Mouse (Mus musculus) forebrain, embryonic 14.5 days (tissue): Measurements from ENCODE around the gene Ugt1a6b. TPM values are rescaled to one million over a fixed set of nuclear protein-coding genes. Genes with fewer than 3 reads are reported as not detected.

Source experiments
- ATAC-seq: fragments of 200-750 bp; cut with Nextera tagmentation; 2 replicates; pipeline ENCODE4 v1.8.0; 2017; ENCODE audit warnings: mild to moderate bottlenecking, moderate library complexity
- DNase-seq: peaks from one replicate; pipeline ENCODE4 v3.0.0-alpha.2; 2015; ENCODE audit warnings: low spot score
- H3K27ac ChIP-seq: fragments of 300-500 bp; sonication (generic); 2 replicates; pipeline ENCODE4 v1.5.1; 2014; ENCODE audit warnings: low read depth, mild to moderate bottlenecking, control low read depth, low read length, moderate library complexity
- H3K27me3 ChIP-seq: fragments of 300-500 bp; sonication (generic); replicated peaks from 2 replicates; pipeline ENCODE4 v1.6.1; 2014; ENCODE audit warnings: low read length, control low read depth, mixed read lengths; ENCODE audit not compliant: control insufficient read depth, insufficient read depth
- H3K36me3 ChIP-seq: fragments of 300-500 bp; sonication (generic); 2 replicates; pipeline ENCODE4 v1.6.1; 2014; ENCODE audit warnings: low read length, control low read depth; ENCODE audit not compliant: control insufficient read depth, insufficient read depth
- H3K4me1 ChIP-seq: fragments of 300-500 bp; sonication (generic); 2 replicates; pipeline ENCODE4 v1.6.1; 2014; ENCODE audit warnings: antibody characterized with exemption, low read length, control low read depth; ENCODE audit not compliant: control insufficient read depth, insufficient read depth
- H3K4me2 ChIP-seq: fragments of 300-500 bp; sonication (generic); 2 replicates; pipeline ENCODE4 v1.6.1; 2014; ENCODE audit warnings: mild to moderate bottlenecking, control low read depth, low read length
- H3K4me3 ChIP-seq: fragments of 300-500 bp; sonication (generic); 2 replicates; pipeline ENCODE4 v1.5.1; 2014; ENCODE audit warnings: low read depth, low read length, control low read depth
- H3K9ac ChIP-seq: fragments of 300-500 bp; sonication (generic); 2 replicates; pipeline ENCODE4 v1.6.1; 2014; ENCODE audit warnings: mild to moderate bottlenecking, low read length, control low read depth, moderate library complexity
- H3K9me3 ChIP-seq: fragments of 300-500 bp; sonication (generic); replicated peaks from 2 replicates; pipeline ENCODE4 v1.6.1; 2016; ENCODE audit warnings: low read length, control low read depth, mixed read lengths; ENCODE audit not compliant: control insufficient read depth
- WGBS: fragments of 180-500 bp; shearing (Covaris S2); extraction: QIAGEN DNeasy Blood & Tissue Kit; methylation state at CpG from one replicate; pipeline ENCODE4 v1.1.7; 2014; 5-methylcytosine and 5-hydroxymethylcytosine counted together
- polyA plus RNA-seq: library from polyadenylated mRNA; unstranded; fragments of >200 nt; fragmentation: Nextera tagmentation; extraction: Ambion mirVana; gene quantifications from 2 replicates; pipeline ENCODE4 v1.2.1, GENCODE M21; 2014

Gene Ugt1a6b
- polyA plus RNA-seq, 1 experiment from 2014 or later = 2.0 TPM

- H3K4me3 ChIP-seq = no peak overlapping the region
- 66% methylated on average over 4 of the region's 4 CpGs for WGBS
- H3K4me1 ChIP-seq = no peaks in the 10 kb centered on the region
- H3K9me3 ChIP-seq = peaks cover 96% of the 10 kb centered on the region
- H3K27ac ChIP-seq = no peak overlapping the region
- no peak overlapping the region for H3K4me2 ChIP-seq
- no peaks in the 10 kb centered on the region for H3K27me3 ChIP-seq
- H3K9ac ChIP-seq = no peak overlapping the region
- no peaks in the 10 kb centered on the region for H3K36me3 ChIP-seq
- ATAC-seq (no peak), DNase-seq (no peak)
These were observed 131.2 kb downstream of the Ugt1a6b start for GRCm38 (mm10) chr1:88234248-88234610.

GRCm38 (mm10) chr1:88234646-88235045 lies 131.6 kb downstream of the Ugt1a6b start:
- H3K27me3 ChIP-seq = no peaks in the 10 kb centered on the region
- WGBS = 43% methylated on average over 5 of the region's 5 CpGs

GRCm38 (mm10) chr1:88235046-88235893 lies 132.2 kb downstream of the Ugt1a6b start:
- Histone ChIP-seq H3K4me1 (no peaks in the 10 kb centered on the region), H3K36me3 (no peaks in the 10 kb centered on the region), H3K27me3 (no peaks in the 10 kb centered on the region), H3K9ac (no peak overlapping the region), H3K4me2 (no peak overlapping the region), H3K27ac (no peak overlapping the region), H3K4me3 (no peak overlapping the region), H3K9me3 (peaks cover 96% of the 10 kb centered on the region)
- DNase-seq (no peak), ATAC-seq (no peak)
- WGBS = 63% methylated on average over 11 of the region's 11 CpGs

More at GRCm38 (mm10) chr1:88234646-88235045, 131.6 kb downstream of the Ugt1a6b start:
- no peak overlapping the region for H3K27ac ChIP-seq
- DNase-seq (no peak), ATAC-seq (no peak)
- no peaks in the 10 kb centered on the region for H3K4me1 ChIP-seq
- H3K4me2 ChIP-seq = no peak overlapping the region
- peaks cover 96% of the 10 kb centered on the region for H3K9me3 ChIP-seq
- H3K9ac ChIP-seq = no peak overlapping the region
- H3K36me3 ChIP-seq = no peaks in the 10 kb centered on the region
- H3K4me3 ChIP-seq = no peak overlapping the region

- WGBS = 61% methylated on average over 4 of the region's 4 CpGs
- no peak overlapping the region for H3K4me3 ChIP-seq
- ATAC-seq (no peak), DNase-seq (no peak)
- no peaks in the 10 kb centered on the region for H3K4me1 ChIP-seq
- no peak overlapping the region for H3K9ac ChIP-seq
- H3K9me3 ChIP-seq = peaks cover 96% of the 10 kb centered on the region
- no peaks in the 10 kb centered on the region for H3K36me3 ChIP-seq
- H3K27me3 ChIP-seq = no peaks in the 10 kb centered on the region
- H3K27ac ChIP-seq = no peak overlapping the region
- no peak overlapping the region for H3K4me2 ChIP-seq
These were observed 132.9 kb downstream of the Ugt1a6b start for GRCm38 (mm10) chr1:88235894-88236415.

GRCm38 (mm10) chr1:88237311-88237710 lies 134.3 kb downstream of the Ugt1a6b start:
- H3K27me3 ChIP-seq = no peaks in the 10 kb centered on the region
- peaks cover 95% of the 10 kb centered on the region for H3K9me3 ChIP-seq
- WGBS = 81% methylated on average over 5 of the region's 5 CpGs
- no peak overlapping the region for H3K4me3 ChIP-seq
- ATAC-seq (no peak), DNase-seq (no peak)
- H3K9ac ChIP-seq = no peak overlapping the region
- H3K36me3 ChIP-seq = no peaks in the 10 kb centered on the region
- H3K4me2 ChIP-seq = no peak overlapping the region
- no peak overlapping the region for H3K27ac ChIP-seq
- no peaks in the 10 kb centered on the region for H3K4me1 ChIP-seq

GRCm38 (mm10) chr1:88238771-88239170 lies 135.7 kb downstream of the Ugt1a6b start:
- Histone ChIP-seq H3K27me3 (no peaks in the 10 kb centered on the region), H3K4me1 (no peaks in the 10 kb centered on the region), H3K4me3 (no peak overlapping the region), H3K4me2 (no peak overlapping the region), H3K36me3 (no peaks in the 10 kb centered on the region), H3K9ac (no peak overlapping the region), H3K27ac (no peak overlapping the region), H3K9me3 (peaks cover 93% of the 10 kb centered on the region)
- DNase-seq = no peak
- ATAC-seq = no peak
- WGBS = 79% methylated on average over 6 of the region's 6 CpGs

GRCm38 (mm10) chr1:88240072-88240471 lies 137.0 kb downstream of the Ugt1a6b start:
- Histone ChIP-seq H3K4me1 (no peaks in the 10 kb centered on the region), H3K27me3 (no peaks in the 10 kb centered on the region), H3K4me3 (no peak overlapping the region), H3K4me2 (no peak overlapping the region), H3K27ac (no peak overlapping the region), H3K36me3 (no peaks in the 10 kb centered on the region), H3K9me3 (peaks cover 92% of the 10 kb centered on the region), H3K9ac (no peak overlapping the region)
- DNase-seq = no peak
- WGBS = 75% methylated on average over 5 of the region's 5 CpGs
- no peak for ATAC-seq

GRCm38 (mm10) chr1:88240579-88240978 lies 137.5 kb downstream of the Ugt1a6b start:
- no peaks in the 10 kb centered on the region for H3K4me1 ChIP-seq
- H3K9me3 ChIP-seq = peaks cover 92% of the 10 kb centered on the region
- no peaks in the 10 kb centered on the region for H3K27me3 ChIP-seq
- no peak overlapping the region for H3K4me3 ChIP-seq
- no peaks in the 10 kb centered on the region for H3K36me3 ChIP-seq
- H3K27ac ChIP-seq = no peak overlapping the region
- 71% methylated on average over 4 of the region's 4 CpGs for WGBS
- no peak overlapping the region for H3K9ac ChIP-seq
- no peak for ATAC-seq
- no peak overlapping the region for H3K4me2 ChIP-seq
- no peak for DNase-seq

GRCm38 (mm10) chr1:88243861-88244260 lies 140.8 kb downstream of the Ugt1a6b start:
- no peak for DNase-seq
- Histone ChIP-seq H3K27ac (no peak overlapping the region), H3K36me3 (no peaks in the 10 kb centered on the region), H3K9ac (no peak overlapping the region), H3K9me3 (peaks cover 94% of the 10 kb centered on the region), H3K4me1 (no peaks in the 10 kb centered on the region), H3K4me2 (no peak overlapping the region), H3K4me3 (no peak overlapping the region), H3K27me3 (no peaks in the 10 kb centered on the region)
- WGBS = 64% methylated on average over 5 of the region's 5 CpGs
- no peak for ATAC-seq
